Mouse (Mus musculus) hindbrain, embryonic 14.5 days (tissue): Measurements from ENCODE around the gene Scaper. TPM values are rescaled to one million over a fixed set of nuclear protein-coding genes. Genes with fewer than 3 reads are reported as not detected.

Experiments
- ATAC-seq: fragments of 200-750 bp; cut with Nextera tagmentation; 2 replicates; pipeline ENCODE4 v1.8.0; 2017; ENCODE audit warnings: moderate number of reproducible peaks, mild to moderate bottlenecking, moderate TSS enrichment, moderate library complexity; ENCODE audit not compliant: low FRiP score
- DNase-seq: peaks from one replicate; pipeline ENCODE4 v3.0.0-alpha.2; 2015; ENCODE audit warnings: low spot score
- H3K27ac ChIP-seq: fragments of 300-500 bp; sonication (generic); 2 replicates; pipeline ENCODE4 v1.5.1; 2014; ENCODE audit warnings: mild to moderate bottlenecking, moderate library complexity
- H3K27me3 ChIP-seq: fragments of 300-500 bp; sonication (generic); 2 replicates; pipeline ENCODE4 v1.6.1; 2014; ENCODE audit warnings: mild to moderate bottlenecking, low read length, mixed read lengths; ENCODE audit not compliant: control insufficient read depth, insufficient read depth
- H3K36me3 ChIP-seq: fragments of 300-500 bp; sonication (generic); replicated peaks from 2 replicates; pipeline ENCODE4 v1.6.1; 2014; ENCODE audit not compliant: control insufficient read depth, insufficient read depth
- H3K4me1 ChIP-seq: fragments of 300-500 bp; sonication (generic); replicated peaks from 2 replicates; pipeline ENCODE4 v1.6.1; 2014; ENCODE audit warnings: antibody characterized with exemption, low read length, mixed read lengths; ENCODE audit not compliant: control insufficient read depth, insufficient read depth
- H3K4me2 ChIP-seq: fragments of 300-500 bp; sonication (generic); replicated peaks from 2 replicates; pipeline ENCODE4 v1.6.1; 2014; ENCODE audit warnings: mild to moderate bottlenecking, moderate library complexity
- H3K4me3 ChIP-seq: fragments of 300-500 bp; sonication (generic); replicated peaks from 2 replicates; pipeline ENCODE4 v1.5.1; 2014; ENCODE audit warnings: mild to moderate bottlenecking, low read length
- H3K9ac ChIP-seq: fragments of 300-500 bp; sonication (generic); 2 replicates; pipeline ENCODE4 v1.6.1; 2014
- H3K9me3 ChIP-seq: fragments of 300-500 bp; sonication (generic); 2 replicates; pipeline ENCODE4 v1.6.1; 2016; ENCODE audit warnings: low read length; ENCODE audit not compliant: control insufficient read depth
- WGBS: fragments of 180-500 bp; shearing (Covaris S2); extraction: QIAGEN DNeasy Blood & Tissue Kit; methylation state at CpG from one replicate; pipeline ENCODE4 v1.1.7; 2014; 5-methylcytosine and 5-hydroxymethylcytosine counted together
- polyA plus RNA-seq: library from polyadenylated mRNA; unstranded; fragments of >200 nt; fragmentation: Nextera tagmentation; extraction: Ambion mirVana; gene quantifications from 2 replicates; pipeline ENCODE4 v1.2.1, GENCODE M21; 2014

The Scaper gene
- 42.1 and 43.5 TPM in 2 replicates for polyA plus RNA-seq

- DNase-seq (peak; percentile 89), ATAC-seq (peak; percentile 96)
- H3K36me3 ChIP-seq: no peaks in the 10 kb centered on the region
- peaks cover 18% of the 10 kb centered on the region for H3K4me1 ChIP-seq
- H3K27me3 ChIP-seq: no peaks in the 10 kb centered on the region
- WGBS: under 1% methylated on average over 53 of the region's 60 CpGs
- peak within 1 kb of the TSS; percentile 90 for H3K27ac ChIP-seq
- H3K9ac ChIP-seq: peak within 1 kb of the TSS; percentile 86
- peak within 1 kb of the TSS; percentile 76 for H3K4me2 ChIP-seq
- H3K9me3 ChIP-seq: no peaks in the 10 kb centered on the region
- H3K4me3 ChIP-seq: peak within 1 kb of the TSS; percentile 69
Measured at GRCm38 (mm10) chr9:55937664-55938617, at the start of gene Scaper. Gene Scaper, minus strand, starts transcription at chr9:55938119.

DNA sequence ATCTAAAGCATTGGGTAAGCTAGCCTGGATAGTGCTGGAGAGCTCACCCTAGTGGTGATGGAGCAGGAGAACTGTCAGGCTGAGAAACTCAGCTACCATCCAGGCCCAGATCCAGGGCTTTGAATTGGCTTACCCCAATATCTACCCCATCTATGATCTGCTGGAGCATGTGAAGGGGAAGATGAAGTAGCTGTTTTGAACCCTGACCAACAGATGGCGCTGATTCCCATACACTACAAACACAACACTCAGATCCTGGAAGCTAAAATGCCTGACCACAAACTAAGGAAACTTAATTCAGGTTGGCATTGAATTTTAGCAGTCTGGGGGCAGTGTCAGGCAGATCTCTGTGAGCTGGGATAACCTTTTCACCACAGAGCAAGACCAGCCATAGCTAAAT, 8.9 kb upstream of the Scaper start:
- no peaks in the 10 kb centered on the region for H3K4me1 ChIP-seq
- H3K27me3 ChIP-seq: no peaks in the 10 kb centered on the region
- DNase-seq (no peak), ATAC-seq (no peak)
- H3K9ac ChIP-seq: no peak overlapping the region
- 21% methylated on average over 1 of the region's 1 CpGs for WGBS
- no peaks in the 10 kb centered on the region for H3K36me3 ChIP-seq
- no peaks in the 10 kb centered on the region for H3K9me3 ChIP-seq
- H3K4me2 ChIP-seq: no peak overlapping the region
- H3K27ac ChIP-seq: no peak overlapping the region
- no peak overlapping the region for H3K4me3 ChIP-seq

DNA sequence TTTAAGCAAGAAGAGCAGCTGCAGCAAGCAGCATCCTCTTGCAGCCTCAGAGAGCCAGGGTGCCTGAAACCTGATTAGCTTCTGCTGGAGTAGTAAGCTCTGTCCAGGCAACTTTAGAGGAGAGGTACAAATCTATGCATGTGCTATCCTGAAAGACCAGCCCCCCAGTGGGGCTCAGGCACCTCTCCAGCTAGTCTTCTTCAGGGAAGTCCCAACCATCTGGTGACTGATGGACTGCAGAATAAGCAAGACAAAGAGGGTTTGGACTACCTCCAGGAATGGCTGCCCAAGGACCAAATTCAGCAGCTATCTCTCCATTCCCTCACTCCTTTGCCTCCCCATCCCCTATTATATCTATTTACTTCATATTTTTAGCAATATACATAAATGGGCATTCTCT, 3.4 kb upstream of the Scaper start:
- no peak for ATAC-seq
- DNase-seq: no peak
- peaks cover 15% of the 10 kb centered on the region for H3K4me1 ChIP-seq
- no peak overlapping the region for H3K4me2 ChIP-seq
- no peaks in the 10 kb centered on the region for H3K36me3 ChIP-seq
- no peak overlapping the region for H3K9ac ChIP-seq
- no peaks in the 10 kb centered on the region for H3K27me3 ChIP-seq
- no peak overlapping the region for H3K4me3 ChIP-seq
- H3K27ac ChIP-seq: no peak overlapping the region
- no peaks in the 10 kb centered on the region for H3K9me3 ChIP-seq

- DNase-seq (no peak), ATAC-seq (no peak)
- peak overlapping the region; percentile 76 for H3K4me2 ChIP-seq
- peak overlapping the region; percentile 69 for H3K4me3 ChIP-seq
- peaks cover 18% of the 10 kb centered on the region for H3K4me1 ChIP-seq
- WGBS: 64% methylated on average over 6 of the region's 6 CpGs
- H3K9me3 ChIP-seq: no peaks in the 10 kb centered on the region
- H3K9ac ChIP-seq: peak overlapping the region; percentile 86
- H3K36me3 ChIP-seq: no peaks in the 10 kb centered on the region
- H3K27me3 ChIP-seq: no peaks in the 10 kb centered on the region
- no peak overlapping the region for H3K27ac ChIP-seq
Measured at GRCm38 (mm10) chr9:55938618-55938985, 683 bp upstream of the Scaper start.

DNA sequence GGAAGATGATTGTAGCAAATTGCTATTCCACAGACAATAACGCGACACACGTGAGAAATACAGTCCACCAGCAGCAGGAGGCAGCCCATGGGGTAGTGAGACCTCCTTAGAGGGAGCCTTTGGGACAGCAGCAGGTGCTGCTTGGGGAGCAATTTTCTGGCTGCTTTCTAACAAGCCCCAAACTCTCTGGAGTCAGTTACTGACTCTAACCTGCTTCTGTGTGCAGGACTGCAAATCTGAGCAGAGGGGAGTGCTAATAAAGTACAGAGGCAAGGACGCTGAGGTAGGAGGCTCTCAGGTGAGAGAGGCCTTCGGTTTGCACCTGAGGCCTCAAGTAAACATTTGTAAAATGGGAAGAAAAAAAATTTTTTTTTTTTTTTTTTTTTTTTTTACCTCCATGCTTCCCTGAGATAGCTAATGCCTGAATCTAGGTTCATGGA, 675 bp downstream of the Scaper start:
- Histone ChIP-seq H3K36me3 (no peaks in the 10 kb centered on the region), H3K27ac (peak overlapping the region; percentile 90), H3K4me3 (peak overlapping the region; percentile 69), H3K27me3 (no peaks in the 10 kb centered on the region), H3K4me2 (peak overlapping the region; percentile 76), H3K9ac (peak overlapping the region; percentile 86), H3K9me3 (no peaks in the 10 kb centered on the region), H3K4me1 (peaks cover 18% of the 10 kb centered on the region)
- ATAC-seq: no peak
- 27% methylated on average over 5 of the region's 5 CpGs for WGBS
- peak; percentile 25 for DNase-seq

GRCm38 (mm10) chr9:55932482-55932881, 5.4 kb downstream of the Scaper start:
- Histone ChIP-seq H3K4me3 (no peak overlapping the region), H3K4me2 (no peak overlapping the region), H3K4me1 (peaks cover 13% of the 10 kb centered on the region), H3K27me3 (no peaks in the 10 kb centered on the region), H3K36me3 (no peaks in the 10 kb centered on the region), H3K9me3 (no peaks in the 10 kb centered on the region), H3K9ac (no peak overlapping the region), H3K27ac (no peak overlapping the region)
- DNase-seq (no peak), ATAC-seq (no peak)
- 88% methylated on average over 1 of the region's 1 CpGs for WGBS

DNA sequence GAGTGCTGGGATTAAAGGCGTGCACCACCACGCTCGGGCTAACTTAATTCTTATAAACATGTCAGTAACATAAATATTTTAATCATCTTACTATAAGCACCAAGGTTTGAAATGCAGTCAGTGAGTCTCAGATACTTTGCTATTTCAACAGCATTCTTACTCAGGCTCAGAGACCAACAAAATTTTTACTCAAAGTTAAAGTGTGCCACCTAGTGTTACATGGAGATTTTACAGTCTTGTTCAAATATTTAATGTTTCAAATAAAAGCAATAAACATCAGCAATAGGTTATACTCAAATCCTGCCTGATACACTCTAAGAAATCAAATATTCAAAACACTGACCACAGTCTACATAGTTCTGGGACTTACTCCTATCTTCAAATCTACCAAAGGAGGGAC, 19.3 kb downstream of the Scaper start:
- peak; percentile 82 for DNase-seq
- Histone ChIP-seq H3K4me3 (no peak overlapping the region), H3K9ac (no peak overlapping the region), H3K27me3 (no peaks in the 10 kb centered on the region), H3K9me3 (no peaks in the 10 kb centered on the region), H3K27ac (no peak overlapping the region), H3K4me1 (no peaks in the 10 kb centered on the region), H3K36me3 (no peaks in the 10 kb centered on the region; the same call in 1 of the 2 replicates), H3K4me2 (no peak overlapping the region)
- no peak for ATAC-seq
- WGBS: 77% methylated on average over 3 of the region's 3 CpGs

GRCm38 (mm10) chr9:55916751-55917150, 21.2 kb downstream of the Scaper start:
- DNase-seq: no peak
- H3K9me3 ChIP-seq: no peaks in the 10 kb centered on the region
- H3K4me2 ChIP-seq: no peak overlapping the region
- H3K27me3 ChIP-seq: no peaks in the 10 kb centered on the region
- no peaks in the 10 kb centered on the region for H3K4me1 ChIP-seq
- H3K27ac ChIP-seq: no peak overlapping the region
- ATAC-seq: no peak
- H3K36me3 ChIP-seq: no peaks in the 10 kb centered on the region; the same call in 1 of the 2 replicates
- H3K4me3 ChIP-seq: no peak overlapping the region
- no peak overlapping the region for H3K9ac ChIP-seq

GRCm38 (mm10) chr9:55911481-55911880, 26.4 kb downstream of the Scaper start:
- Histone ChIP-seq H3K9me3 (no peaks in the 10 kb centered on the region), H3K36me3 (peaks cover 23% of the 10 kb centered on the region), H3K27ac (no peak overlapping the region), H3K9ac (no peak overlapping the region), H3K4me1 (no peaks in the 10 kb centered on the region), H3K4me3 (no peak overlapping the region), H3K27me3 (no peaks in the 10 kb centered on the region), H3K4me2 (no peak overlapping the region)
- ATAC-seq (no peak), DNase-seq (no peak)
- WGBS: 75% methylated on average over 2 of the region's 2 CpGs
